Mouse (Mus musculus) adrenal gland, postnatal 4 days (tissue): ENCODE measurements around the gene Smad6. TPM values are rescaled to one million over a fixed set of nuclear protein-coding genes. Genes with fewer than 3 reads are reported as not detected.

ENCODE experiments used
- DNase-seq, 2 experiments: peaks; one replicate each; pipeline ENCODE4 v3.0.0; 2021 to 2022; ENCODE audit warnings: low spot score in 2 of 2, mixed read lengths in 2 of 2
- total RNA-seq, 2 experiments: library from RNA; stranded (reverse); gene quantifications; 2 replicates each; pipeline ENCODE4 v1.2.3; 2021

Gene Smad6
- total RNA-seq, 2 experiments from 2014 or later, result 28.8 to 32.9 TPM

DNA sequence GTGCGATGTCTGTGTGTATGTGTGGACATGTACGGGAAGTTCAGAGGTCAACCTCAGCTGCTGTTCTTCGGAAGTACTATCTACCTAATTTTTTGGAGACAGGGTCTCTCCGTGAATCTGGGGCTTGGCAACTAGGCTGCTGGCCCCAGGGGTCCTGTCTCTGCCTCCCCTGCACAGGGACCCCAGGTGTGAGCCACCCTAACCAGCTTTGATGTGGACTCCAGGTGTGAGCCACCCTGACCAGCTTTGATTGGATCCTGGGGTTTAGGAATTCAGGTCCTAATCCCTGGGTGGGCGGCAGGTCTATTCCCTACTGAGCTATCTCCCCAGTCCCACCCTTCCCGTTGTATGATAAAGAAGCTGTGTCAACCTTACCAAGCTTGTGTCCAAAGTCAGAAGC is 60.0 kb downstream of the Smad6 start:
- no peak for DNase-seq

DNA sequence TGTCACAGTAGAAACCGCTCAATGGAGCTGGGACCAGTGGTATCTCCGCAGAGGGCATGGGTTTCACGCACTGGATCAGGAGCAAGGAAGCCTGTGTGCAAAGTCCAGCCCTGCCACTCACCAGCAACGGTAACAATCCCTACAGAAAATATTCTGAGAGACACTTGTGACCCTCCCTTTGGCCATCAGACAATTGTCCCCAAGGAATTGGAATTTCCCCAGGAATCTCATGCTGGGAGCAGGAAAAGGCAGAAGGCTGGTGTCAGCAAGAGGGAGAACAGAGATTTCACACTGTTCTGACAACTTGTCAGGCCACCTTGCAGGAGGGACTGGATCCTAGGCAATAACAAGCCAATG is 61.1 kb downstream of the Smad6 start:
- DNase-seq, result no peak

DNA sequence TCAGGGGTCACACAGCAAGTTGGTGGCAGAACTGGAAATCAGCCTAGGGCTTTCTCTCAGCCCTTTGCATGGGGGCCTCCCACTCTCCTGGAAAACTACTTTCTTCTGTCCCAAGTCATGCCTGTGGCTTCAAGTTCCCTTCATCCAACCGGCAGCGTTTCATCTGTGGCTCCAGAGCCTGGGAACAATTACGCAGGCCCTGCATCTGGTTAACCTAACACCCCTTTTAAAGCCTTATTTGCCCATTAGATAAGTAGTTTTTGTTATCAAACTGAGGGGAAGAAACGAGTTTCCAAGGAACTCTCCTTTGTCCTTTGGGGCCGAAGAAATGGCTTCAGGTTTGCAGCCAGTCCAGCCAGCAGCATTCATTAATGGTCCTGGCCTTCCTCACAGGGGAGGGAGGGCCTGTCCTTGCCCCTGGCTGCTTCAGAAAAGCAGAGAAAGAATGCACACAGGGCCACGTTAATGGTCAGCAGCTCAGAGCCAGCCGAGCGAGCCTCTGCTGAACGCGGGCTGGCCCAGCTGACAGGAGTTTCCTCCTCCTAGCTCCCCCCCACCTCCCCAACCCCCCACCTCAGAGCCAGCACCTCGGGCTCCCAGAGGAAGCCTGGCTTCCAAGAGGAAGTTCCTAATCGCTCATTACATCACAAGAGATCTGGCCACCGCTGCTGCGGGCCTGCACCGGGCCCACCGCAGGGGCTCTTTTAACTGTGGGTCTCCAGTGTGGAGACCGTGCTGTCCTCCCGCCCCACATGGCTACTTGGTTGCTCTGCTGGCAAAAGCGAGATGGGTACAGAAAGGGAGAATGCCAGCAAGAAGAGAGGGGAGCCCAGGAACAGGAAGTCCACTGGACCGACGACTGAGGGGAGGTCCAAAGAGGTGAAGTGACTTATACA is 61.7 kb downstream of the Smad6 start:
- DNase-seq, result no peak

DNA sequence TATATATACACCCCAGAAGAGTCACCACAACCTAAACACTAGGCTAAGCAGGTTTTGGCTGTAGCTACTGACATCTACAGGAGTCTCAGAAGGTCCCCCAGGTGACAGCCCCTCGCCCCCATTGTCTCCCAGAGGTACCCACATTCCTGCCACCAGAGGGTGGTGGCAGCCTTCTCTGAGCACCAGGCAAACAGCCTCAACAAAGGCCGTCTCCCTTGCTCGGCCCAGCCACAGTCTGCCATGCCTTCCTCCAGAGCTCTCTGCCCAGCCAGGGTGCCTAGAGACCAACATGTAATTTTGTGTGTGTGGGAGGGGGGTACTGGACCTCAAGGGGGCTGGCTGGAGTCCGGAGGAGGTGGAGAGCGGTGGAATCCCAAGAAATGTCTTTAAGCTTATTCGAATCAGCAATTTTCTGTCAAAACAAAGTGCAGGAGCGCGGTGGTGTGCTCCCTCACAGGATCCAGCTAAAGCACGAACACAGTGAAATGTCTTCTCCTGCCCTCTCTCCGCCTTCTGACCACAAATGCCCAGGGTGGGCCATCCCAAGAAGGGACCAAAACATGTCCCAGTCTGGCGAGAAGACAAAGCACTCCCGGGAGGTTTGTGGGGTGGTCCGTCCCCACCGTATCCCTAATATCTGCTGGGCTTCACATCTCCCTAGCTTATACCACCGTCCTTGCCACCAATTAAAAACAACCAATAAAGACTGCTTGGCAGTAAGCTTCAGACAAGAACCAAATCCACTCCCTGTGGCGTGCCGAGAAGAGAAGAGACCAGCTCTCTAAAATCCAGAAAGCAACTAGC is 62.5 kb downstream of the Smad6 start:
- DNase-seq, result no peak

DNA sequence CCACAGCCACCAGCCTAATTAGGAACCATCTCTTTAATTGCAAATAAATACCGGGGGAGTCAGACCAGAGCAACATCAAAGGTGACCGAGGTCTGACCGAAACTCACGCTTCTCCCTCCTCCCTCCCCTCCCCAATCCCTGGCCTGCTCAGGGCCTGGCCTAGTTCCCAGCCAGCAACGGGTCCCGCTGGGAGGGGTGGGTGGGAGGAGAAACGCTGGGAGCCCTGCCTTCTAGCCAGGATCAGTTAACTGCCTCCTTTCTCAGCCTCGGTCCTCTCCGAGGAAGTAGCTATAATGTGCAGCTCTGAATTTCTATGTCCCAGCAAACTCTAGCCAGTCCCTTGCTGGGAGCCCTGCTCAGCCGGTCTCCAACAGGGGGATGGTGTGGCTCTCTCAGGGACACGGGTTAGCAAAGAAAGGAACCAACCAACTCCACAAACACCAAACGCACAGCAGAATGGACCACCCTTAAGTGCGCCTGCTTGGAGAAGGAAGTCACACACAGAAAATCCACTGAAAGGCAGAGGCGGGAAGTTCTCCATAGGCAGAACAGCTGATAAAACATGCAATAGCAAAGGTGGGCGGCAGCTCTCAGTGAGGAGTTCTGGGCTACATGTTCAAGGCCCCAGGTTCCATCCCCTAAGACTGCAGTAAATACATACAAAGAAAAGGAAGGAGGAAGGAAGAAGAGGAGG is 63.4 kb downstream of the Smad6 start:
- no peak for DNase-seq

DNA sequence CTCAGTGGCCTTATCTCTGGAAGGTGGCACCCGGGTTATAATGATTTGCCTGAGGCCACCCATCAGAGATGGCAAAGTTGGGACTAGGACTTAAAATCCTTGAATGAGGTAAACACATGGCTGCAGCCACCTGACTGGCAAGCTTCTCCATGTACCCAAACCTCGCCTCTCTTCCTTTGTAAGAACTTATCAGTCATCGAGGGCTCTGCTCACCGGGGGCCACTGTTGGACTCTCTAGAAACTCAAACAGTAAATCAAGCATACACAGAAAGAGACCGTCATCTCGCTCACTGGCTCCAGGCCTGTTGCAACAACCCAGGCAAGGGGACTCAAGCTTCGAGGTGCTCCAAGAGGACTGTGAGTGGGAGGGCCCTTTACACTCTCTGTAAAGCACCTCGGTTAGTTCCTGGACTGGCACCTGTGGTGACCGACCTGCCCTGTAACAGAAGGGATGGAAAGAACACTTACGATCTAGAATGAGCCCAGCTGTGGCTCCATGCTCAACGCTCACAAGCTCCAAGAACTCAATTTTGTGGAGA is 64.1 kb downstream of the Smad6 start:
- DNase-seq, result no peak

DNA sequence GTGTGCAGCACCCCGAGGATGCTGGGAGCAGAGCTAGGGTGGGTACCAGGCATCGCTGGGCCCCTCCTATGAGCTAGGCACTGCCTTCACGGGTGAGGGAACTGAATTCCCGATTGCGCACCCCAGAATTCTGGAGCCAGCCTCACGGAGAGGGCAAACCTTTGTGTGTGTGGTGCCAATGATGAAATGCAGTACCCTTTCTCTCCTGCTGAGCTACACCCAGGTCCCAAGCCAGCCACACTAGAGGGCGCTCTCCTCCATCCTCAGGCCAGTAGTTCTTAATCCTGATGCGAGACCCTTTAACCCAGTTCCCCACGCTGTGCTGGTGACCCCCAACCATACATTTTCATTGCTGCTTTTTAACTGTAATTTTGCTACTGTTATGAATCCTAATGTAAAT is 65.8 kb downstream of the Smad6 start:
- no peak for DNase-seq

DNA sequence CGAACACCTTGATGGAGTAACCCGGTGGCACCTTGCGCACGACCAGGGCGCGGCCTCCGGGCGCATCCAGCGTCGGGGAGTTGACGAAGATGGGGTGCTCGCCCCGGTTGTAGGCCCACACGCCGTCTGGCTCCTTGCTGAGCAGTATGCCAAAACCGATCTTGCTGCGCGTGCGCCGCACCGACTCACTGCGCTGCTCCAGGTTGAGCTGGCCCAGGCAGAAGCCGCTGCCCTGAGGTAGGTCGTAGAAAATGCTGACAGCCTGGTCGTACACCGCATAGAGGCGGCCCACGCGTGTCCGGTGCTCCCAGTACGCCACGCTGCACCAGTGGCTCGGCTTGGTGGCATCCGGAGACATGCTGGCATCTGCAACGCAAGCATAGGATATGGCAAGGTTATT is 68.2 kb downstream of the Smad6 start:
- DNase-seq, result no peak

DNA sequence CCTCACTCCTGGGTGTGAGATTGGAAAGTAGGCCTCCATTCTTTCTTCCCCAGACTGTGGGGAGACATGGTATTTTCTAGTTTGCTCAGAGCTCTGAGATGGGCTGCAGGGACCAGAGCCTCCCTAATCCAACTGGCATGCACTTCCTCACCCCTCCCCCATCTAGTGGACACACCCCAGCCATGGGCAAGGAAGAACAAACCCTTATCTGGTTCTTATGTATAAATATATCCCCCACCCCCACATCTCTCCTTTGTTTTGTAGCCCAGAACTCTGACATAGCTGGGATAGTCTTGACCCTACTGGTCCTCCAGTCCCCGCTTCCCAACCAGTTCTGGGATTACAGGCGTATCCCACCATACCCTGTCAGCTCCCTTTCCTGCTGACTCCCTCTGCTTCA is 69.3 kb downstream of the Smad6 start:
- no peak for DNase-seq

DNA sequence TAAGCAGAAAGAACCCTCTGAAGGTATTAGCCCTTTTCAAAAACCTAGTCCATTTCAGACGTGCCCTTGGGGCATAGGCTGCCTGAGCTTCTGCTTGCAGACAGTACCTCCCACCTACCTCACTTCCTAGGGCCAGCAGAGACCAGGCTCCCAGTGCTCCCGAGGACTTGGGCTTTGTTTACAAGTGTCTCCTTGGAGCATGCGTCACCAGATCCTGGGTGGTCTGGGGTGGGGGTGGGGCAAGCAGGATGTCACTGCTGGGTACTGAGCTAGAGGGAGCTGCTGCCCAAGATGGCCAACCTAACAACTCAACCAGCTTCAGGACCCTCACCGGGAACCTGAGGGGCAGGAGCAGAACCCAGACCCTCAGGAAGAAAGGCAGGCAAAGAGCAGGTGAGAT is 71.5 kb downstream of the Smad6 start:
- no peak for DNase-seq

DNA sequence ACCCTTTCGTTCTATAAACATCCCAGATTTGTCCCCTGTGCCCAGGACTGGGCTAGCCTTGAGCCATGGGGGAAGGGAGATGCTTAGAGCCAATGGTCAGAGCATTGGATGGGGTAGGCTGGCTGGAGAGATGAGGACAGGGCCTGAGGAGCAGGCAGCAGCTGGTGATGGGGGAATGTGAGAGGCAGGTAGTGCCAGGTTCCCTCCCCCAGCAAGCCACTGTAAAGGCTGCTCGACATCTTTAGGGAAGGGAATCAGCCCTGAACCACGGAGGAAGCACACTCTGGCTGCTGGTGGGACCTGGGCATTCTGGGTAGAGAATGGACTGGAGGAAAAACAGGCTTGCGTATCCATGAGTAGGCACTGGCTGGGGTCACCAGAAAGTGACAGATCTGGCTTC is 72.5 kb downstream of the Smad6 start:
- DNase-seq, result no peak

DNA sequence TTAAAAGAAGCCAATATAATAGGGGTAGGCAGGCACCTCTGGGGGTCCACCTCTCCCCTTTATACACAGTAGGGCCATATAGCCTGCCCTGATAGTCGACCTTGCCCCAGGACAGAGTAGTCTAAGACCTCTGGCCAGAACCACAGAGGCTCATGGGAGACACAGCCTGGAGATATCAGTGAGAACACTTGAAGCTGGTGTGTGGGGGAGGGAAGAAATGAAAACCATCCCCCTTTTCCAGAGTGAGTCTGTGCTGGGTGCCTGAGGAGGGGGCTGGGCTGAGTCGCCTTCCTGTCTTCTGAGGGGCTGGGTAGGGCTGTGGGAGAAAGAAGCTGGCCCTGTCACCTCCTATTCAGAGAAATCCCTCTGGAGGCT is 79.3 kb downstream of the Smad6 start:
- no peak for DNase-seq

DNA sequence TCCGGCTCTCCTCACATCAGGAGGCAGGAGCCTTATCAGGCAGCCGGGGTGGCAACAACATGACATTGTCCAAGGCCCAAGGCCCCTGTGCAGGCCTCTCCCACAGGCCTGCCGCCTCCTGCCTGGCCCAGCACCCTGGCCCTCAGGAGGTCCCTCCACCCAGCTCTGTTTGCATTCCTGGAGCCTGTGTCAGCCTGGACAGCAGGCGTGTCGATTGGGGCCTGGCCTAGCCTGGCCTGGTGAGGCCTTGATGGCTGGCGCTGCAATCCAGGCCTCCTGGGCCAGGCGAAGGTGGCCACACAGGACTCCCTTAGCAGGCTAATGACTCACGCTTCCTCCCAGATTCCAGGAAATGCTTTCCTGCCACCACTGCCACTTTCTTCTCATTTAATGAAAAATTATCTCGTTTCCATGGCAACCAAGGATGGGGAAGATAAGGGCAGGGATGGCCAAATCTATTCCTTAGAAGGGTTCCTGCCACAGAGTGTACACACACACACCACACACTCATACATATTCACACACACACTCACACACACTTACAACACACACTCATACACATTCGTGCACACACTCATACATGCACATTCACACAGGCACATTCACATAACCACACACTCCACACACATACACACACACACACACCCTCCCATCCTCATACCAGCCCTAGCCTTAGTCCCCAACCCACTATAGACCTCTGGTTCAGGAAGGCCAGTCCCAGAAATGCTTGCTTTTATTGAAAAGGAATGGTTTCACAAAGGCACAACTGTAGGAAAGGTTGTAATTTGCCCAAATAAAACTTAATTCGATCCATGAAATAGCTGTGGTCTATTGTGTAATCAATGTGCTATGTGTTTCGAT is 79.9 kb downstream of the Smad6 start:
- DNase-seq, result no peak

DNA sequence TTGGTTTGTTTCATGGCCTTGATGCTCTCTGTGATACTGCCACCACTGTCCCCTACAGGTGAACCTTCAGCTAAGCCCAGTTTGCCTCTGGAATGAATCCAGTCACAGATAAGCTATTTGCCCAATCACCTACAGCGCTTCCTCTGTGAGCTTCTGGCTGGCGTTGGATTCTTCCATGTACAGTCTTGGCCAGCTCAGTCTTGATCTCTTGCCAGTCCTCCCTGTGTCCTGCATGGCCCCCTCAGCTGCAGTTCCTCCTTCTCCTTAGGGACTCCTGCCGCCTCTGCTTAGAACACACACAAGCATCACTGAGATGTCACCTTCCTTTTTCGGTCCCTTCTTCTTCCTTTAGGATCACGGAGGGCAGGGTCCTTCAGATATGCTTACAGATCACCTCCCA is 85.6 kb downstream of the Smad6 start:
- DNase-seq, result no peak

DNA sequence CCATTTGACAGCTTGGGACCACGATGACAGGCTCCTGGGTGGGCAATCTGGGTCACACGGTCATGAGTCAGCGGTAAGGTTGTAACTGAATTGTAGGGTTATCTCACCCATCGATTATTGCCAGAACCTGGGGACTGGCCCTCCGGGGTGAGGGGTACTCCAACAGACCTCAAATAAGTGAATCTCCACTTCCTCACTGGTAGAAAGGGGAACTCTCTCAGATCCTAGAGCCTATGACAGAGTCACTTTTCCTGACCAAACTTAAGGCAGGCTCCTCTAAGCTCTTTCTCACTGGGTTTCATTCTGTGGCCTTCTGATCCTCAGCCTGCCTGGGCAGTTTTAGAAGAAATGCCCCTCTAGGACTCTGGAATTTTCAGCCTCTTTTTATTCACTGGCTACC is 88.8 kb downstream of the Smad6 start:
- DNase-seq, result no peak

DNA sequence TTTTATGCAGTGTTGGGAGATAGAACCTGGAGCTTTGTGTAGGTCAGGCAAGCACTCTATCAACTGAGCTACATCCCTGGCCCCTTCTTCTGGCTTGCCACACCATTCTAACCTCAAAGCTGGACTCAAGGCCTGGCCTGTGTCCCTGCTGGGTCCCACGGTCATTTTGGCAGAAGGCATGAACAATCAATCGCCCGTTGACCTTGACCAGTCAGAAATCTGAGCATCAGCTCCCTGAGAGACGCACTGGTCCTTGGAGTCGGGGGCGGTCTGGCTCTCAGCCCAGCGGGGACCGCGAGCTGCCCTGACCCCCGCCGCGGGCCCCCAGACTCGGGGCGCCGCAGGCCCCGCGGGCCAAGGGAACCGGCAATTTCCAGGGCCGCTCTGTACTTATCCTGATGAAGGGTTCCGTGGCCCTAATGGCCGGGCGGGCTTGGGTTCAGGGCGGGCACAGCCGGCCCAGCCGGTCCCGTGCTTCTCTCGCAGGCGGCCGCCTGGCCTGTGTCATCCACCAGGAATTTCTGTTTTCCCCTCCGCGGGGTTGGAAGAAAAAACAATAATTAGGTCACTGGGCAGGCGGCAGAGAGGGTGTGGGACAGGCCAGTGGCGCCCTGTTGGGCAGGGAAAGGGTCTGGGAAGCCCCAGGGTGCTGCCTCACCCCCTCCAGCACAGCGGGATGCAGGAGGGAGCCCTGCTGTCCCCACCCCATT is 94.4 kb downstream of the Smad6 start:
- DNase-seq, result peak; percentile 52 to 72

DNA sequence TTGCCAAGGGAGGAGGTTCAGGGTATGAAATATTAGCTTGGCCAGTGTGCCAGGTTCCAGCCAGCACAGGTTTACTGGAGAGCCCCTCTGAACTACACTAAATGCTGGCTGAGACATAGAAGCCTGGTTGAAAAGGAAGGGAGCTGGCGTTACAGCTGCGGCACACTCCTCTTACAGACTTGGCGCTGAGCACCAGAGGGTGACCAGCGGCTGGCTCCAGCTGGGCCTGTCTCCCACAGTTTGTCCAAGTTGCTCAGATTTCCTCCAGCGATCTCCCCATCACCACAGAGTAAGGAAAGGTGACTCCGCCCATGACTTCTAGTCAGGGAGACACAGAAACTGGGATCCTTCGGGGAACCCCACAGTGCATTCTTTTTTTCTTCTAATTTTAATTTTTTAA is 95.5 kb downstream of the Smad6 start:
- no peak for DNase-seq

DNA sequence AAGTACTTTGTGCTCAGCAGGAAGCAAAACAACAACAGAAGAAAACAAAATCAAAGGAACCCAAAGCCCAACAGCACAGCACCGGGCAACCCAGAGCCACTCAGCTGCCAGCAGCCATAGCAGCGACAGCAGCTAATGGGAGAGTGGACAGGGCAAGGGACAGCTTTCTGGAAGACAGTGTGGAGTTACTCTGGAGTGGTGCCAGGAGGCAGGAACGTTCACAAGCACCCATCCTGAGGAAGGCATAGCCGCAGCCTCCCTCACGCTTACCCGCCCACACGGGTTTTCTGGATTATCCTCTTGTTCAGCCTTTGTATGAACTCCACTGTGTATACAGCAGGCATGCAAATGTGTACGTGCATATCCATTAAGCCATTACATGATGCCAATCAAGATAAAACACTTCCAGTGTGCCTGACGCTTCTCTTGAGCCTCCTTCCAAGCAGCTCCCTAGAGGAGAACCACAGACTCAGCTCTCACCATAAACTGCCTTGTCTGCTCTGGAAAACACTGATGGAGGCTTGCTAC is 98.6 kb downstream of the Smad6 start:
- DNase-seq, result no peak

DNA sequence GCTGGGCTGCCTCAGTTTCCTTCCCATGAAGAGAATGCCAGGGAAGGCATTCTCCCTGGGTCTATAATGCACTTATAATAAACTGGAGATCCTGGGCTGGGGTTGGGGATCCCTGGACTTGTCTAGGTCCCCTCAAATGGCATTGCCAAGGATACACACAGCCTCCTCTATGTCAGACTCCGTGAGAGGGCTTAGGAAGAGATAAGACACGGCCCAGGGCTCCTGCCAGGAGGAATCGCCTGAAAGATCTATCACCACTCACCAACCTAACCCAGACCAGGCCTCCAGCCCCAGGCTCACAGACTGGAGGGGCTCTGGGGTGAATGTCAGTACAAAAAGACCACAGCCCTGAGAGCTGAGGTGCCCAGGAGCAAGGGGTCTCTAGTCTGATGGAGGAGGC is 102.2 kb downstream of the Smad6 start:
- DNase-seq, result no peak

DNA sequence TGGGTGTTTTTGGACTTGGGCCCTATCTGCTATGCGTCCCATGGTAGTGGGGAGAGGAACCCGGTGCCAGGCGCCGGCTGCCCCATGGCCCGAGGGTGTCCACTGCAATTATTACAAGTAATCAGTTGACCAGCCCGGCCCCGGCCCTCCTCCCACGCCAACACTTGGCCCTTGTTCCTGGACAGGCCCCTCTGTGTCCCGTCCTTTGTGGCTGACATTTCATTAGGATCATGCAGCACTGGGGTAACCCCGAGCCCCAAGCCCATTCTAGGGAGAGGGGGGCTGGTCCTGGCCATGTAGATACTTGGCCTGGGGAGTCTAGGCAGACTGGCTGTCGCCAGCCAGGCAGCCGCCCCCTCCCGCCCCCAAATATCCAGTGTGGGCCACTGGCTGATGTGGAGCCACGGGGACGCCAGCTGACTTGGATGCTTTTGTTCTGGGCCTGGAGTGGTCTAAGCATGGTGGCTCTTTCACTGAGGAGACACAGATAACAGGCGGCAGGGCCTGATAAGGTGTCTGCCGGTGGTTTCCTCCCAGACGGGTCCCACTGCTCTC is 102.8 kb downstream of the Smad6 start:
- no peak for DNase-seq
